Mouse (Mus musculus): Measurements from ENCODE around the gene Get4. TPM values are rescaled to one million over a fixed set of nuclear protein-coding genes. Genes with fewer than 3 reads are reported as not detected.

The Get4 gene
- total RNA-seq (2021): 10 to 100 TPM; 54.8 to 59.8 TPM

DNA sequence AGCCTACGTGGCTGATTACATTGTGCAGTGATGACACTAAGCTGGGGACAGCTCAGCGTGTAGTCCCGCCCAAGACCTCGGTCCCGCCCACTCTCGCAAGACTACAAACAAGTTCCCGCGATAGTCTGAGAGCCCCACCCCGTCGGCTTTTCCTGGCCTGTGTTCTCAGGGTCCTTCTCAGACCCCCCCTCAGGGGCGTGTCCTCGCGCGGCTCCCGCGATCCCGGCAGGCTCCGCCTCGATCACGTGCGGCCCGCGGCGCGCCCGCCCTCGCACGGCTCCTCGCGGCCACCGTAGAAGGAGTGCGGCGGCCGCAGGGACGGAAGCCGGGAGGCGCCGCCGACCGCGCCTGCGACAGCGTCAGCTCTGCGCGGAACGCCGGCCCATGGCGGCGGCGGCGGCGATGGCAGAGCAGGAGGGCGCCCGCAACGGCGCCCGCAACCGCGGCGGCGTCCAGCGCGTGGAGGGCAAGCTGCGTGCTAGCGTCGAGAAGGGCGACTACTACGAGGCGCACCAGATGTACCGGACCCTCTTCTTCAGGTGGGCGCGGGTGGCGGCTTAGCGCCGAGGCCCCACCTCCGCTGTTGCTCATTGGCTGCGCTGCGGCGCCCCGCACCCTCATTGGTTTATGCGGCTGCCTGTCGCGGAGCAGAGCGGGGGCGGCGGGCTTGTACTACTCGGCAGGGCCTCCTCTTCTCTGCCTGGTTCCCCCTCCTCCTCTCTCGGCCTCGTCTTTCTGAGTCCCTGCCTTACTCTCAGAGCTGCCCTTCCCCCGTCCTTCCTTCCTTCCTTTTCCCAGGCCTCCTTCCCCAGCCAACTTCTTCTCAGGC, at the start of gene Get4:
Get4 (plus strand) TSS at position 244 of the 829 bp plus-strand sequence.
- intact Hi-C loops (cut with DNase I): no loop called here

DNA sequence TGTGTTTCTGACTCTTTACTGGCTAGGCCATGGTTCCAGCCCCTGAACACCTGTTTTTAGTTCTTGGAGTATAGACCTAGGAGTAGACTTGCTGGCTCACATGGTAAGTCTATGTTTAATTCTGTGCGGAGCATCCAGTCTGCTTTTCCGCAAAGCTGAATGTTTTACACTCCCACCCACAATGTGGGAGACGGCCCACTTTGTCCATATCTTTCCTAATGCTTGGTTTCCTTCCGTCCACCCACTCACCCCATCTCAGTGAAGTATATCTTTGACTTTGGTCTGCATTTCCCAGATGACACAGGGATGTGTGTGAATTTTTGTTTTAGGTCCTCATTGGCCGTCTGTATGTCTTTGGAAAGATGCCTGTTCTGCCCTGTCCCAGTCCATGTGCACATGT, 48.8 kb upstream of the Get4 start:
- no peak for DNase-seq
- intact Hi-C loops (cut with DNase I): no loop called here

More for the DNA sequence above, at the start of gene Get4:
- DNase-seq: peak; percentile 100

DNA sequence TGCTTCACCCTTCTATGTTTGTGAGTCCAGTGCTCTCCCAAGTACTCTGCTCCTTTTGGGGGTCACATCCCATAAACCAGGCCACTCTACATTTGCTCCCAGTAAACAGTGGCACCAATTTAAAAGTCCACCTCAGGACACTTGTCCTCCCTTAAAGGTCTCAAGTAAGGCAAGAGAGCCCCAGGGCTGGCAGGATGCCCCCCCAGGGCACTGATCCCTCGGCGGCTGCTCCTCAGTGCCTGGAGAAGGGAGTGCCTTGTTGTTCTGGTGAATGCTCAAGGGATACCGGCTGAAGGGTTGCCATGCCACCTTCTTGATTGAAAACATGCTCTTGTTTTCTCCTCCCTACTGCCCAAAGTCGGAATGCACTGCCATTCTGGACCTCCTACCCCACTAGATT, 46.0 kb upstream of the Get4 start:
- intact Hi-C loops (cut with DNase I): no loop called here
- DNase-seq: no peak

DNA sequence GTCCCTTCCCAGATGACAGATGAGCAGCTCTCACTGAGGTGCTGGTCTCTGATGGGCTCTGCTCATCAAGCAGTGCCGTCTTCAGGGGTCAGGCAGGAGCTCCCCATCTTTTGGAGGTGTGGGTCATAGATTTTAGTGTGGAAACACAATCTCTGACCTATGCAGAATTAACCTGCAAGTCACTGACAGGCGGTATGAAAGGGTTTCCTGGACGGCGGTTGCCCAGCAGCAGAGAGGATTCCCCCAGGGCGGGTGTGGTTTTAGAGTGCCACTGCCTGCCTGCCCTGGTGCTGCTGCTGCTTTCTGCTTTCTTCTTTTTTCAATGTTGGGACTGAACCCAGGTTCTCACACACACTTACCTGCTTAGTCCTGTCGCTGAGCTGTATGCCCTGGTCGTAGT, 45.6 kb upstream of the Get4 start:
- intact Hi-C loops (cut with DNase I): no loop called here
- DNase-seq: no peak

DNA sequence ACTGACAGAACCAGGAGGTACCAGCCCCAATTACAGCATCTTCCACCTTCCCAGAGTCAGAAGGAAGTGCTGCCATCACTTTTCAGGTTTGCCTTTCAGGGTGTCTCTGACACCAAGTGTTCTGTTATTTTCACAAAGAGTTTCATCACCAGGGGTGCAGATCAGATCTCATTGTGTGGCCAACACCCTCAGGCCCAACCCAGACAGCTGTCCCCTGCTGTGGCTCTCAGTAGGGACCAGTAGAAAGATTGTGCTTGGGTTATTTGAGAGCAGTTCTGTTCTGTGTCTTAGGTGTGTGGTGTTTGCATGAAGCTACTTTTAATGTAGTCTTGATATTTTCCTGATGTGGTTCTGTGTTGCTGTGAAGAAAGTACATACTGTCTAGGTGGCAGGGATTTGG, 43.9 kb upstream of the Get4 start:
- DNase-seq: no peak
- intact Hi-C loops (cut with DNase I): no loop called here

DNA sequence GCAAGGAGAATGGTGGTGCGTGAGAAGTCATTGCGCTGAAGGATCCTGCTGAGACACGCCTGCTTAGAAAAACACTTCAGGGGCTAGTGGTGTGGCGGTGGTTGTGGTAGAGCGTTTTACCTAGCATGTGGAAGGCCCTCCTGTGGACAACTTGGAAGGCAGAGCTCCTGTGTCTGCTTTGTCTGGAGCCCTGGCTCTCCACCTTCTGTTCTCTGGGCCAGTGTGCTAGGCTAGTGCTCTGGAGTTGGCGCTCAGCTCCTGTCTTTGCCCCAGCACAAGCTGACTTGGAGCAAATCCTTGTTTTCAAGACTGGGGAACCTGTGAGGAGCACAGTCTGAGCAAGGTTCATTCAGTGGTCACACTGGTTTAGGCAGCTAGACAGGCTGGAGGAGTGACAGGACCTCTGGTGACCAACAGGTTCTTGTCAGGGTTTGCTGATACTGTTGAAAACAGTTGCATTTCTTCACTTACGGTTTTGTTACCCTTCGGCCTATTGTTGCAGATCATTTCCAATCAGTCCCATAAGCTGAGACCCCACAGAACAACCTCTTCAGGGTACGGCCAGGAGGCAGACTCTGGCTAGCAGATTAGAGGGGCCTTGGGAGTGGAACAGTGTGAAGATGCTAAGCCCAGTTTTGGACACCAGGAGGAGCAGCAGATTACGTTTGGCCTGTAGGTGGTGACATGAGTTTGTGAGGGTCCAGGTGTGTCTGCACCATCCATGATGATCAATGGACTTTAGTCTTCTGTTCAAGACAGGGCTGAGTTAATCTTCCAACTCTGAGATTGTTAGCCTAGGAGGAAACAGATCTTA, 43.0 kb upstream of the Get4 start:
- intact Hi-C loops (cut with DNase I): no loop called here
- DNase-seq: no peak

DNA sequence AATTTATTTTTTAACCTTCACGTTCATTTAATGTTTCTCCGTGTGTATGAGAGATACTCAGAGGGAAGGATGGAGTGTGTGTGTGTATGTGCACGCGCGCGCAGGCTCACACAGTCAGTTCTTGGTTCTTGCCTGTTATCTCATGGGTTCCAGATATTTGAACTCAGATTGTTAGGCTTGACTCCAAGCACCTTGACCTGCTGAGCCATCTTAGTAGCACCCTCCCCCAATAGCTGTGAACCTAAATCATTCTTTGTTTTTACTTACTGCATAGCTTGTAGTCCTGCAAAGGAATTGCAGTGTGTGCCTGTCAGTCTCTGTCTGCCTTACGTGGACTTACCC, 42.5 kb upstream of the Get4 start:
- DNase-seq: no peak
- intact Hi-C loops (cut with DNase I): no loop called here

DNA sequence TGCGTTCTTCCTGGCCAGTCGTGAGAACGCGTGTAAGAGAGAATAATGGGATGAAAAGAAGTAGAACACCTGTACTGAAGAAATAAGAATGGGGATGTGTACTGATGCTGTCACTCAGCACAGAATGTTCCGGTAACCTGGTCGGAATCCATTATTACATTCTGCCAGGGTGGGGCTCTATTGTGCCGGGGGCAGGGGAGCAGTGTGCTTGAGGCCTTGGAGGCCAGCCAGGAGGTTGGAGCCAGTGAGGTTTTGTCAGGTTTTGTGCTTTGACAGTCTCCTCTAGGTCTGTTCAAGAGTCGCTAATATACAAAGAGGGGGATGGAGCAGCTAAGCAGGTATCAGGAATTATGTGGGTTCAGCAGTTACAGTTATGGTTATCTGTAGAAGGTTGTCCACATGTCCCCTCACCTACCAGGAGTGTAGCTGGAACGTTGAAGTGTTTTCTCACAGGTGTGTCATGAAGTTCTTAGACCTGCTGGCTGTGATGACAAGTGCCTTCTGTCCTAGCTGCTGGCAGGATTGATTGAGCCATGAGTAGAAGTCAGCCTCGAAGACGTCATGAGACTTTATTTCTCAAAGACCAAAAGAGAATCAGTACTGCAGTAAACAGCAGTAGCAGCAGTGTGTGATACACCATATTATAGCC, 40.3 kb upstream of the Get4 start:
- DNase-seq: no peak
- intact Hi-C loops (cut with DNase I): no loop called here

DNA sequence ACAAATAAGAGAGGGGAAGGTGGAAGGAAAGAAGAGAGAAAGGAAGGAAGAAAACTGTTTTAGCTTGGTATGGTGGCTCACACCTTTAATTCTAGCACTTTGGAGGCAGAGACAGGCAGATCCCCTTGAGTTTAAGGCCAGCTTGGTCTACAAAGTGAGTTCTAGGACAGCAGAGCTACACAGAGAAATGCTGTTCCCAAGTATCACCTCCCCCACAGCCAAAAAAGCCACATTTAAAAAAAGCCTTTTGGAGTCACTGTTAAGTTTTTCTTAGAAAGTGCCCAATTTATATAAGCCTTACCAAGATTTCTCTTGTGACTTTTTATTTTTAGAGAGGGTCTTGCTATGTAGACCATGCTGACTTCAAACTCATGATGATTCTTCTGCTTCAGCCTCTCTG, 37.8 kb upstream of the Get4 start:
- intact Hi-C loops (cut with DNase I): no loop called here
- no peak for DNase-seq

DNA sequence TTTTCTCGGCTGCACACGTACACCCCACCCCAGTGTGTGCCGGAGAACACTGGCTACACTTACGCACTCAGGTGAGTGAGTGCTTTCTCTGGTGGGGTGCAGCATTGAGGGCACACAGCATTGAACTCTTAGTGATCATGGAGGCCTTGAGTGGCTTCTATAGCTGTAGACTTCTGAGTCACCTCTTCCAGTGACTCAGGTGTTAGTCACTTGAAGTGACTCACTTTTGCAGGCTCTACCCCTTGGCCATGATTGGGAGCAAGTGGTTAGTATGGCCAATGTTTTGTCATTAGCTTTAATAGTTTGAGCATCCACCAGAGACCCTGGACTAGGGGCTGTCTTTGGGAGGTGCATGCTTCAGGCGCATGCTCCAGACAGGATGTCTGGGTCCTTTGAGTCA, 36.9 kb upstream of the Get4 start:
- intact Hi-C loops (cut with DNase I): no loop called here

DNA sequence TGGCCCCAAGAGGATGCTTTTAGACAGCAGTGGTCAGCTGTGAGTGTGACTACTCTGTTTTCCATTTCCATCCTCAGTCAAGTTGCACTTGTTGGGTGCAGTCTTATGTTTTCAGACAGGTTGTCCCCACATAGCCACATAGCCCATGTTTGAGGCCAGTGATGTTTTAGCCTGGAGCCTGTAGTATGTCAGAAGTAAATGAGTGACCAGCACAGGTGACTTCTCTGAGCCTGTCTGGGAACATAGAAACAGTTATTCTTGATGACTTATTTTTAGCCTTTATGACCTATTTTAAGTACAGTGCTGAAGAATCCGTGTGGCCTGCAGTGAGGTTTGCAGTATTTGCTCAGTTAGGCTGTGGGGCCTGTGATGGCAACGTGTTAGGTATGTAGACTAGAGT, 36.0 kb upstream of the Get4 start:
- no peak for DNase-seq
- intact Hi-C loops (cut with DNase I): no loop called here

More for the DNA sequence above, 36.9 kb upstream of the Get4 start:
- DNase-seq: no peak

DNA sequence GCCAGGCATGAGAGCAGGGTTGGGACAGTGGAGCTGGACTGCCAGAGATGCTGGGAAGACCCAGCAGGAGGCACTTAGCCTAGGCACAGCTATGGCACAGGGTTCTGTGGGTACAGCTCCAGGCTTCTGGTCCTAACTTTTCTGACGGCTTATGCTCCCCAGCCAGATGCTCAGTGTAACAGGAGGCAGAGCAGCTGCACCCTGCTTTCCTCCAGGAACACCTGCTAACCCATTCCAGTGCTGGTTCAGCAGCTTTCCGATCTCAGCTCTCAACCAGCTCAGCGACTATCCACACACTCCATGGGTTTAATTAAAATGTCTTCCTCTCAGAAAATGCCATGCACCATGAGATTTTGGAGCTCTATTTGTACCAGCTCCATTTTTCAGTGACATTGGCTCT, 35.4 kb upstream of the Get4 start:
- no peak for DNase-seq
- intact Hi-C loops (cut with DNase I): no loop called here

DNA sequence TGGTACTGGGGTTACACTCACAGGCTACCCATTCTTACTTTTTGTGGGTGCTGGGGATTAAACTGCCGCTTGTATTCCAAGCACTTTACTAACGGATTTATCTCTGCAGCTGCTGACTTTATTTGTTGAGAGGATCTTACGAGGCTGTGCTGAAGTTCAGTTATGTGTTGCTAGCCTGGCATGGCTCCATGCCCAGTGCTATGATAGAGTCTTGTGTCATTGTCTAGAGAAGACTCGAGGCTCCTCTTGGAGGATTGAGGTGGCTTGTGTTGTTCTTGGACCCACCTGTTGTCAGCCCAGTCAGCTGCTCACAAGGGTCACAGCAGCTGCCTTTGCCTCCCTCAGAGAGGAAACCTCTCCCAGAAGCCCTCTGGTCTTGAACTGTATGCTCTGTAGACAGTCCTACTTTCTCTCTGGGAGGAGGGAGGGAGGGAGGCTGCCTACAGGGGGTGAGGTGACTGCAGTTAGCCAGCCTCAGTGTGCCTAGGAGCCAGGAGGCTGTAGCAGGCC, 32.1 kb upstream of the Get4 start:
- intact Hi-C loops (cut with DNase I): no loop called here
- no peak for DNase-seq

DNA sequence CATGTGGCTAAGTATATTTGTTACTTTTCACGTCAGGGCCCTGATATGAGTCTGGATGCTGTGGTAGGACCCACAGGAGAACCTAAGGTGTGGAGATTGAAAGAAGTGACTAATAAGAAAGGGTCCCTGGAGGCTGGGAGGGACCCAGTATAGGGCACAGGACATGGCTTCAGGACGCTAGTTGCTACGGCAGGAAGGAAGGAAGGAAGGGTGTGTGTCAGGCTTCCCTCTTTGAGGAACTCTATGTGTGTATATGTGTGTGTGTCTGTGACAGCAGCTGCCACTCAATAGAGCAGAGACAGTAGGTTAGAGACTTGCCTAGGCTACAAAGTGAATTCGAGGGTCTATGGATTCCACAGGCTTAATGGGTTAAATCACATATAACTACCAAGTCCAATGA, 31.5 kb upstream of the Get4 start:
- intact Hi-C loops (cut with DNase I): no loop called here

DNA sequence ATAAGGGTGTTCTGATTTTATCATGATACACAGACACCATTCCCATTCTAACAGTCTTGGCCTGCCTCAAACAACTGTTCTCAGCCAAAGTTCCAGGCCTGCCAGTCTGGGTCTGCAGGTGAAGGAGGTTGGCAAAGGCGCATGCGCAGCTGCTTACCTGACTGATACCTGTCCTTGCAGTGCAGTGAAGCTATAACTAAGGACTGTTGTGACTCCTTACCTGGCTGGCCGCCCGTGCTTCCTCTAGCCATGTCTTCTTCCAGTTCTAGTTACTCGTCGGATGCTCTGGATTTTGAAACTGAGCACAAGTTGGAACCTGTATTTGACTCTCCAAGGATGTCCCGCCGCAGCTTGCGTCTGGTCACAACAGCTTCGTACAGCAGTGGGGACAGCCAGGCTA, 28.8 kb upstream of the Get4 start:
- DNase-seq: no peak
- intact Hi-C loops (cut with DNase I): no loop called here

More for the DNA sequence above, 31.5 kb upstream of the Get4 start:
- DNase-seq: no peak

DNA sequence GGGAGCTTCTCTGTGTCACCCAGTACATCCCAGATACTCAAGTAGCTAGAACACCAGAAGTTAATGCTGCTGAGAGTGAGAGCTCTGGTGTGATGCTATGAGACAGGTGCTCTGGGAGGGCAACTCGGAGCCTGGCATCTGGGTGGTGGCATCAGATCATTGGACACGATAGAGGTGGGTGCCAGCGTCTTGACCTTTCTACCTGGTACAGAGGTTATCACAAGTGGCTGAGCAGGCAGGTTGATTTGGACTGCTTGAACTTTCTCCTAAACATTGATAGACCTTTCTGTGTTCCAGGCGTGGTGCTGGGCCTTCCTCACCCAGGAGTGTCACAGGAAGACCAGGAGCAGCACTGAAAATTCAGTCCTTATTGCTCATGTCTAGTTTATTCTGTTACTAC, 24.9 kb upstream of the Get4 start:
- DNase-seq: no peak
- intact Hi-C loops (cut with DNase I): no loop called here

DNA sequence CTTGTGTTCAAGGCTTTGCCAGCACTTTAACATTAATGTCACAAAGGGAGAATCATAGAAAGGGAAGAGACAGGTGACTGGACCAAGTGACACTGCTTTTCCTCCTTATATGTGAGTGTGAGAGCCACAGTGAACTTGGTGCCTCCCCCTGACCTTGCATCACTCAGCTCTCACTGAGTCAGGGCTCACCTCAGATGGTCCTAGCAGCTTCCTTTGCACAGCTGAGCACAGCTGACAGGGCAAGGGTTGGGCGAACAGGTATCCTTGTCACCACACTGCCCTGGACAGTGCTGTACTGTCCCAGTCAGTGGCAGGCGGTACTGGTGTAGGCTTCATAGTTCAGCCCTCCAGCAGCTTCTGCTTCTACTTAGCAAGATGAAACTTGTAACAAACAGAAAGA, 24.5 kb upstream of the Get4 start:
- intact Hi-C loops (cut with DNase I): no loop called here
- DNase-seq: no peak

DNA sequence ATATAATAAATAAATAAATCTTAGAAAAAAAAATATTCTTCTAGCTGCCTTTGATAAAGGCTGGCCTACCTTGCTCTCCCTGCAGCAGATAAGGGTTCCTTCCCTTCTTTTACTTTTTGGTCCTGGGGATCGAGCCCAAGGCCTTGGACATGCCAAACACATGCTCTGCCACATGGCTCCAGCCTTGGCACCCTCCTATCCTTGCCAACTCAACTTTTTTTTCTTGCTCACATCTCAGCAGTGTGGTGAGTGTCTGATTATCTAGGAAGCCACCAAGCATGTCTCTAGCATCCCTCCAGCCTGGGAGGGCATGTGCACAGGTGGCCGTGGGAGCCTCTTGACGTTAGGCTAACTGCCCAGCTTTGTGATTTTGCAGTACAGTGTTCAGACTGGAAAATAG, 23.8 kb upstream of the Get4 start:
- intact Hi-C loops (cut with DNase I): no loop called here
- no peak for DNase-seq

DNA sequence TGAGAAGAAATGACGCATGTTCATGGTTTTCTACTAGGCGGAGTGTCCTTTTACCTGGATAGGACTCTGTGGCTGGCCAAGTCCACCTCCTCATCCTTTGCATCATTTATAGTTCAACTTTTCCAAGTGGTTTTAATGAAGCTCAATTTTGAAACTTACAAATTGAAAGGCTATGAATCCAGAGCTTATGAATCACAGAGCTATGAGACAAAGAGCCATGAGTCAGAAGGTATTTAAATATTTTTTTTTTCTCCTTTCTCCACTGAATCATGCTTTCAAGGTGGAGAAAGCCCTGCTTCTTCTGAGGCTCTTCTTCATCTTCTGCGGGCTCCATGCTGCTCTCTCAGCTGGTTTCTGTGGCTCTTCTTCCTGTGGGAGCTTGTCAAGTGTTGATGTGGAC, 22.4 kb upstream of the Get4 start:
- no peak for DNase-seq
- intact Hi-C loops (cut with DNase I): no loop called here

DNA sequence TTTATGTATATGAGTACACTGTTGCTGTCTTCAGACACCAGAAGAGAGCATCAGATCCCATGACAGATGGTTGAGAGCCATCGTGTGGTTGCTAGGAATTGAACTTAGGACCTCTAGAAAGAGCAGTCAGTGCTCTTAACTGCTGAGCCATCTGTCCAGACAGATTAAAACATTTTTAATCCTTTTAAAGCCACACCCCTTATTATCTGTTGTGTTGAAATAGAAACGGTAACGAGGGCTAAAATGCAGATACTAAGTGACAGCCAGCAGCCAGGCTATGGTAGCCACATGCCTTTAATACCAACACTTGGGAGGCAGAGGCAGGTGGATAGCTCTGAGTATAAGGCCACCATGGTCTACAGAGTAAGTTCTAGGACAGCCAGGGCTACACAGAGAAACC, 20.0 kb upstream of the Get4 start:
- no peak for DNase-seq
- intact Hi-C loops (cut with DNase I): no loop called here

DNA sequence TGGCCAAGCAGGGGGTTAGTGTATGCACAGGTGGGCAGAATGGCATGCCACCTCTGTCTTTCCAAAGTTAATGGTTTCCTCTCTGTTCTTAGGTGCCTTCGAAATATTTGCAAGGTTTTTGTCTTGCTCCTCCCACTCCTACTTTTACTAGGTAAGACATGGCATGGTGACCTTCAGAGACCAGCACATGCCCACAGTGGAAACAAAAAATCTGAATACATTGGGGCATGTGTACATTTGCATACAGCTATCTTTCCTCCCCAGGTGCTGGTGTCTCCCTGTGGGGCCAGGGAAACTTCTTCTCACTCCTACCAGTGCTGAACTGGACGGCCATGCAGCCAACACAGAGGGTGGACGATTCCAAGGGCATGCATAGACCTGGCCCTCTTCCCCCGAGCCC, 17.7 kb upstream of the Get4 start:
- intact Hi-C loops (cut with DNase I): no loop called here
- DNase-seq: no peak

DNA sequence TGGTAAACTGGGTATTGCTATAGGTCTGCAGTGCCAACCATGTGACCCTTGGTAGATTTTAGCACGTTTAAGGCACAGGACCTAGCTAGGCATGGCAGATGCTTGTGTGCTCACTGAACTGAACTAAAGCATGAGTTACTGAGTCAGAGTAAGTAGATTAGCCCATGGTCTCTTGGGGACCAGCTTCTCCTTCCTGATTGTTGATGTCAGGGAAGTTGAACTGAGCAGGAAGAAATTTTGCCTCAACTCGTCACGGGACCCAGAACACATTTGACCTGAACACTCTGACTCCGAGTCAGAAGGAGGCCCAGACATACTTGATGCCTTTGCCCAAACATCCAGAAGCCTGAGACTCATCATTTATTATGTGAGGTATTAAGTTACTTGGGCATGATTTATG, 14.7 kb upstream of the Get4 start:
- intact Hi-C loops (cut with DNase I): no loop called here
- DNase-seq: no peak
